Mouse (Mus musculus) retina, postnatal 7 days (tissue): ENCODE results near the gene Zan.

Experiments used
- DNase-seq: peaks from one replicate; pipeline ENCODE4 v3.0.0-alpha.2; 2012; ENCODE audit warnings: low read depth, low spot score

Gene Zan

DNA sequence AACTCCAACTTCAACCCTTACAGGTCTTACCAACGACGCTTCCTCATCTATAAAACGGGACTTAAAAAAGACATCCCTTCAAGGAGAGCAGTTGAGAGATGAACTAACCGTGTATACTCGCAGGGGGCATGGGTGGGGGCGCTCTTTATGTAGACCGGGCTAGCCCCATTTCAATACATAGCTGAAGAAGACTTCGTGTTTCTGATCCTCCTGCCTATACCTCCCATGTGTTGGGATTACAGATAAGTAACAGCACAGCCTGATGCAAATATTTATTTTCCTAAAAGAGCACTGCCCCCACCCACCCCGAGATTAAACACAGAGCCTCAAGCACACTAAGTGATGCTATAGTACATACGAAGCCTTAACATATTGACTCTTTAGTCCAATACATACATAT is 142.5 kb downstream of the Zan start:
- no peak for DNase-seq

DNA sequence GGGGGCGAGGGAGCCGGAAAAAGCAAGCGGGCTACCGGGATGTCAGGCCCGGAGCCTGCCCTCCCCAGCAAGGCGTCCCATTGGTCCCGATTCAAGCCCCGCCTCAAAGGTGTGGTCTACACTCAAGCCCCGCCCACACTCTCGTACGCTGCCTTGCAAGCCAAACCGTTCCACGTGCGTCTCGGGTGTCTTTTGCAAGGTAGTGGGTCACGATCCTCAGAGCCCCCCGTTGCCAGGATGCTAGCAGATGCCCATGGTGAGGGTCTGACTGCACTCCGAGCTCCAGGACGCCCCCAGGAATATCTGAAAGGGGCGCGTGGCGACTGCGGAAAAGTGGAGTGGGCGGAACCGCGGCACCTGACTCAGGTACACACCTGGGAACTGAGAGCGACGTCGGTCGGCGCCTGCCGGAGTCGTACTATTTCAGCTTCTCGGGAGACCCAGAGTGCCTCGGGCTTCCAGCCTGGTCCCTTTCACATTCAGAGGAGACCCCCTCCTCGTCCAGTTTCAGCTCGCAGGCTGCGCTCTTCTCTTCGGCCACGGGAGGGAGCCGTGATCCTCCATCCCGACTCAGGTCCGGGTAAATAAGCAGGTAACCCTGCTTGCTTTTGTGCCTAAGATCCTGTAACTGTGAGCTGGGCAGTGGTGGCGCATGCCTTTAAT is 143.2 kb downstream of the Zan start, which contains the start of gene Slc12a9:
Gene Slc12a9, minus strand, starts transcription at position 86 of the 663 bp plus-strand sequence.
- peak; percentile 88 for DNase-seq

DNA sequence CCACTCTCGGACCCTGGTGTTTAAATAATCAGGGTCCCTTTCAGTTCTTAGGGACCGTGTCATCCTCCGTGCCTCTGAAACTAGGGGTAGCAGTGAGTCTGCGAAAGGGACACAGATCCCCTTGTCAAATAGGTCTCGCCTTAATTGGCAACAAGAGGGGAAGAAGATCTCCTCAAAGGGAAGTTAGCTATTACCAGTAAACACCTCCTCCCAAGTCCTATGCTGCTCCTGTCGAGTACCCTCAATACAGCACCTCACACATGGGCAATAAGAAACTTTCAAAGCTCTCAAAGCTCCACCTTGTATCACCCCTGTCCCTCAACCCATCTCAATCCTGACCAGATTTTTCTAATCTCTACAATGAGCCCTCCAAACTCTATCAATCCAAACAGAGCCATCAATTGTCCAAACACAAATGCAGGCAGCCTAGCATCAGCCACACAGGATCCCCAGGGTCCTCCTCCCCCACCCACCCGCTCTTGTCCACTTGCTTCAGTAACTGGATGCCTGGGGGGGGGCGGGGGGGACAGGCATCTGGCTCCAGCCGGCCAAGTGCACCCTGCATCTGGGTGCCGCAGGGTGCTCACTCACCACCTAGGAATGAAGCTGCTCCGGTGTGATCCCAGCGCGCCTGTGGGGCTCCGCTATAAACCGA is 143.9 kb downstream of the Zan start:
- DNase-seq: no peak

DNA sequence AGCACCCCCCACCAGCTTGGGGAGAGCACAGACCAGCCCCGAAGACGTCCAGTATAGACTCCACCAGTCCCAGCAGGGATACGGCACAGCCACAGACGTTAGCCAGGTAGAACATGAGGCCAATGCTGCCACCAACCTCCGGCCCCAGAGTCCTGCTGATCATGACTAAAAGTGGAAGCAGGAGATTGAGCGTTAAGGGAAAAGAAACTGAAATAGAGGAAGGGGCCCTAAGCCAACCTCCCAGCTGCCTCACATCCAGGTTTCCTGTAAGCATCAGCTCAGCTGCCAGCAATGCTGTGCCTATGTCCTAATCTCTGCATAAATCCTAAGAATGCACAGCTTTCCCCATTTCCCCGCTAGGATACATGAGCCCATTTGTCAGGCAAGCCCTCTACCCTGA is 146.0 kb downstream of the Zan start:
- DNase-seq: no peak
